Mouse (Mus musculus): ENCODE data around the gene Drd4.

- no peak for TF ChIP-seq GATA1 (IDR thresholded peaks at IDR 0.05; ENCODE audit: borderline replicate concordance, low read length)
- TF ChIP-seq FLI1 (IDR thresholded peaks at IDR 0.05; ENCODE audit: low read length): no peak
Observed at GRCm38 (mm10) chr7:141264761-141265410, 26.9 kb upstream of the Drd4 start.
